Mouse (Mus musculus): ENCODE results near the gene Cds1. TPM values are rescaled to one million over a fixed set of nuclear protein-coding genes. Genes with fewer than 3 reads are reported as not detected.
A peak's percentile ranks its signal among the peaks of the same experiment; 100 is the strongest.

The Cds1 gene
- polyA plus RNA-seq (2015; fragmentation: Nextera tagmentation; extraction: Ambion mirVana): 0.45 and 0.48 TPM in 2 replicates

GRCm38 (mm10) chr5:101764554-101765347 lies at the start of gene Cds1:
Gene Cds1, plus strand, starts transcription at chr5:101765130.
- peak within 1 kb of the TSS; percentile 56 for H3K4me3 ChIP-seq (replicated peaks)
- H3K9ac ChIP-seq: no peak within 1 kb of the TSS
- no peak within 1 kb of the TSS for H3K27ac ChIP-seq (replicated peaks)
- peaks cover 94% of the 10 kb centered on the region for H3K27me3 ChIP-seq
- WGBS (ENCODE audit: insufficient replicate concordance): 1% methylated on average over 63 of the region's 91 CpGs
- ATAC-seq (ENCODE audit: insufficient read depth): peak; percentile 51
- H3K9me3 ChIP-seq (replicated peaks): no peaks in the 10 kb centered on the region
- H3K4me1 ChIP-seq (replicated peaks): peaks cover 10% of the 10 kb centered on the region
- peak within 1 kb of the TSS; percentile 80 for H3K4me2 ChIP-seq
- no peaks in the 10 kb centered on the region for H3K36me3 ChIP-seq (replicated peaks)

DNA sequence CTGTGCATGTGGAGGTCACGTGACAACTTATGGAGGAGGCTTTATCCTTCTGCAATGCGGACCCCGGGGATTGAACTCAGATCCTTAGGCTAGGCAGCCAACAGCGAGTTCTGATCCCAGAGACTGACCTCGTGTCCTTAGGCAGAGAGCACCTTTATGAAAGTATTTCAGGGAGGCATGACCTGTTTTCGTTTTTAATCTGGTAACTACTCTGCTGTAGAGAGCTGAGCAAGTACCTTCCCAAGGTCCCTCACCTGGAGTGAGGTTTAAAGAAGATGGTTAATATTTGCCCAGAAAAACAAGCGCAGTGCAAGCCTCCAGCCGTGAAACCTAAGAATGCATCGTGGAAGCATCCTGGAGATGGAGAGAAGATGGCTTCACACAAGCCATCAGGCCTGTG lies 40.7 kb upstream of the Cds1 start:
- Histone ChIP-seq H3K4me3 (replicated peaks) (no peak overlapping the region), H3K9me3 (replicated peaks) (no peaks in the 10 kb centered on the region), H3K27me3 (peaks cover 4% of the 10 kb centered on the region; the same call in 1 of the 2 replicates), H3K4me1 (replicated peaks) (no peaks in the 10 kb centered on the region), H3K27ac (replicated peaks) (no peak overlapping the region), H3K9ac (no peak overlapping the region), H3K4me2 (no peak overlapping the region), H3K36me3 (replicated peaks) (no peaks in the 10 kb centered on the region)
- no peak for ATAC-seq (ENCODE audit: insufficient read depth)
- 69% methylated on average over 9 of the region's 9 CpGs for WGBS (ENCODE audit: insufficient replicate concordance)

- no peak overlapping the region for H3K4me3 ChIP-seq (replicated peaks)
- H3K9me3 ChIP-seq (replicated peaks): no peaks in the 10 kb centered on the region
- H3K9ac ChIP-seq: no peak overlapping the region
- 85% methylated on average over 16 of the region's 16 CpGs for WGBS (ENCODE audit: insufficient replicate concordance)
- no peaks in the 10 kb centered on the region for H3K36me3 ChIP-seq (replicated peaks)
- H3K4me2 ChIP-seq: no peak overlapping the region
- peaks cover 4% of the 10 kb centered on the region; the same call in 1 of the 2 replicates for H3K27me3 ChIP-seq
- no peaks in the 10 kb centered on the region for H3K4me1 ChIP-seq (replicated peaks)
- no peak overlapping the region for H3K27ac ChIP-seq (replicated peaks)
- no peak for ATAC-seq (ENCODE audit: insufficient read depth)
Observed at GRCm38 (mm10) chr5:101724756-101725155, 40.2 kb upstream of the Cds1 start.

DNA sequence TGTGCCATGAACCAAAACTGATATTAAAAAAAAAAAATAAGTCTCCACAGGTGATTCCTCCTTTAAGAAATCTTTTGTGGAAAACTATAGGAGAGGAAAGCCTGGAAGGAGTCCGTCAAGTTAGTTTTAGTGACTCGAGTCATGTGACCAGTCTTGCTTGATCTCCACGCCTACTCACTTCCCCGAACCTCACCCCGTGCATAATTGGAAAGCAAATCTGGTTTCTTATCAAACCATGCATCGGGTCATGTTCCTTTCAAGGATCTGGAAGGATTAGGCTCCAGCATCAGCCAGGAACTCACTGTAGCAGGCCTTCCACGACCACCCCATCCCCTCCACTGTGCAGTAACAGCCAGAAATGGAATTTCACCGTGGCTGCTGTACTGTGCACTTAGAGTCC lies 39.2 kb upstream of the Cds1 start:
- Histone ChIP-seq H3K27me3 (peaks cover 4% of the 10 kb centered on the region; the same call in 1 of the 2 replicates), H3K4me2 (no peak overlapping the region), H3K27ac (replicated peaks) (no peak overlapping the region), H3K9ac (no peak overlapping the region), H3K4me3 (replicated peaks) (no peak overlapping the region), H3K4me1 (replicated peaks) (no peaks in the 10 kb centered on the region), H3K9me3 (replicated peaks) (no peaks in the 10 kb centered on the region), H3K36me3 (replicated peaks) (no peaks in the 10 kb centered on the region)
- no peak for ATAC-seq (ENCODE audit: insufficient read depth)
- 59% methylated on average over 8 of the region's 8 CpGs for WGBS (ENCODE audit: insufficient replicate concordance)

- Histone ChIP-seq H3K9me3 (replicated peaks) (no peaks in the 10 kb centered on the region), H3K4me2 (no peak overlapping the region), H3K4me1 (replicated peaks) (no peaks in the 10 kb centered on the region), H3K4me3 (replicated peaks) (no peak overlapping the region), H3K36me3 (replicated peaks) (no peaks in the 10 kb centered on the region), H3K27me3 (no peaks in the 10 kb centered on the region), H3K27ac (replicated peaks) (no peak overlapping the region), H3K9ac (no peak overlapping the region)
- no peak for ATAC-seq (ENCODE audit: insufficient read depth)
- WGBS (ENCODE audit: insufficient replicate concordance): 65% methylated on average over 6 of the region's 6 CpGs
Observed at GRCm38 (mm10) chr5:101726371-101726770, 38.6 kb upstream of the Cds1 start.

DNA sequence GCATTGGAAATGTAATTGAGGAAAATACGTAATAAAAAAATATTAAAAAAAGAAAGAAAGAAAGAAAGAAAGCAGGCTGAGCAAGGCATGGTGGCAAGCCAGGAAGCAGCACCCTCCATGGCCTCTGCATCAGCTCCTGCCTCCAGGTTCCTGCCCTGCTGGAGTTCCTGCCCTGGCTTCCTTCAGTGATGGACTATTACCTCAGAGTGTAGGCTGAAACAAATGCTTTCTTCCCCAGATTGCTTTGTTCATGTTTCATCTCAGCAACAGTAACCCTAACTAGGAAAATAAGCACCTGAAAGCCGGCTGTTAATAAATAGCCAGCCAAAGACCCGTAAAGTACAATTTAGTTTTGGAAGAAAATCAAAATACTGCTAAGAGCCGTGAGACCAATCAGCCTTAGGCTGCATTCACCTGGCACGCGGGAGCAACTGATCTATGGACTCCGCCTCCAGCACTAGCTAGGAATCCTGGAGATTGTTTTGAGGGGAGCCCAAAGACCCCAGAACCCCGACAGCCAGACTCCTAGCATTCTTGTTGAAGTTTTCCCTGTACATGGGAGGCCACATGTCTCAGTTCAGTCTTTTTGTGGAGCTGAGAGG lies 36.5 kb upstream of the Cds1 start:
- Histone ChIP-seq H3K9ac (no peak overlapping the region), H3K36me3 (replicated peaks) (no peaks in the 10 kb centered on the region), H3K4me3 (replicated peaks) (no peak overlapping the region), H3K4me1 (replicated peaks) (no peaks in the 10 kb centered on the region), H3K27ac (replicated peaks) (no peak overlapping the region), H3K27me3 (no peaks in the 10 kb centered on the region), H3K4me2 (no peak overlapping the region), H3K9me3 (replicated peaks) (no peaks in the 10 kb centered on the region)
- no peak for ATAC-seq (ENCODE audit: insufficient read depth)
- WGBS (ENCODE audit: insufficient replicate concordance): 62% methylated on average over 8 of the region's 8 CpGs

DNA sequence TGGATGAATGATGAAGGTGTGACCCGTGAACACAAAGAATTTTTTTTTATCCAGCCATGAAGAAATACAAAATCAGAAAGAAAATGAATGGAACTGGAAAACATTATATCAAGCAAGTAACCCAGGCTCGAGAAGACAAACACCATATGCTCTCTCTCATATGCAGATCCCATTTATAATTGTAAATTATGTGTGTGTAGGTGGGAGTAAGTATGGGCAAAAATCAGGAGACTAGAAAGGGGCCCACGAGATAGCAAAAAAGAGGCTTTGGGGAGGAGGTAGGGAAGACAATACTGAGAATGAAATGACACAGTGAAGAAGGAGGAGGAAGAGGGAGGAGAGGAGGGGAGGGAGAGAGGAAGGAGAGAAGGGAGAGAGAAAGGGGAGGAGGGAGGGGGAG lies 27.6 kb upstream of the Cds1 start:
- Histone ChIP-seq H3K4me2 (no peak overlapping the region), H3K36me3 (replicated peaks) (no peaks in the 10 kb centered on the region), H3K9me3 (replicated peaks) (no peaks in the 10 kb centered on the region), H3K9ac (no peak overlapping the region), H3K4me1 (replicated peaks) (no peaks in the 10 kb centered on the region), H3K27me3 (no peaks in the 10 kb centered on the region), H3K4me3 (replicated peaks) (no peak overlapping the region), H3K27ac (replicated peaks) (no peak overlapping the region)
- no peak for ATAC-seq (ENCODE audit: insufficient read depth)
- 51% methylated on average over 3 of the region's 3 CpGs for WGBS (ENCODE audit: insufficient replicate concordance)

DNA sequence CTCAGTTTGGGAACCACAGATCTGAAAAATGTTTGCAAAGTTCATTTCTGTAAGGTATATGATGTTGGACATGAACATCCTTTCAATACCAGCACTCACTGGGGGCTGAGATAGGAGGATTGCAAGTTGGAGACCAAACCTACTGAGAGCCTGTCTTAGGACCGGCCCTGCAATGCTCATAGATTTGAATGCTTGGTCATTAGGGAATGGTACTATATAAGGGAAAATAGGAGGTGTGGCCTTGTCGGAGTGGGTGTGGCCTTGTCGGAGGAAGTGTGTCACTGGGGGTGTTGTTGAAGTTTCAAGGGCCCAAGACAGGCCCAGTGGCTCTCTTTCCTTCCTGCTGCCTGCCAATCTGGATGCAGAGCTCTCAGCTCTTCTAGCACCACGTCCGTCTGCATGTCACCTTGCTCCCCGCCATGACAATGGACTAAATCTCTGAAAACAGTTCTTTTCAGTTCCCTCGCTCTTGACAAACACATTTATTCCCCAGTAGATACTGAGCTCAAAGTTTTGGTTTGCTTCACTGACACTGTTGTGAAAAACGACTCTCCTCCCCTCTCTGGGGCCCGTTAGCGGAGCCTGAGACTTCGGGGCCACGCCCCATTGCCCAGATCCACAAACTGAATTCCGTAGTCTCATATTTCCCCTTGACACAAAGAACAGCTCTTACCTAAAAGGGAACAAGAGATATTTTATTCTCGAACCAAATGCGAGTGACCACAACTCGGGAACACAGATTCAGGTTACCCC lies 24.3 kb upstream of the Cds1 start:
- H3K36me3 ChIP-seq (replicated peaks): no peaks in the 10 kb centered on the region
- 74% methylated on average over 16 of the region's 16 CpGs for WGBS (ENCODE audit: insufficient replicate concordance)
- H3K9me3 ChIP-seq (replicated peaks): no peaks in the 10 kb centered on the region
- H3K27ac ChIP-seq (replicated peaks): no peak overlapping the region
- no peak for ATAC-seq (ENCODE audit: insufficient read depth)
- H3K27me3 ChIP-seq: 0 out of 2 replicates have a peak, but pooled peaks cover under 1% of the 10 kb centered on the region
- H3K4me1 ChIP-seq (replicated peaks): no peaks in the 10 kb centered on the region
- H3K9ac ChIP-seq: no peak overlapping the region
- no peak overlapping the region for H3K4me2 ChIP-seq
- H3K4me3 ChIP-seq (replicated peaks): no peak overlapping the region

DNA sequence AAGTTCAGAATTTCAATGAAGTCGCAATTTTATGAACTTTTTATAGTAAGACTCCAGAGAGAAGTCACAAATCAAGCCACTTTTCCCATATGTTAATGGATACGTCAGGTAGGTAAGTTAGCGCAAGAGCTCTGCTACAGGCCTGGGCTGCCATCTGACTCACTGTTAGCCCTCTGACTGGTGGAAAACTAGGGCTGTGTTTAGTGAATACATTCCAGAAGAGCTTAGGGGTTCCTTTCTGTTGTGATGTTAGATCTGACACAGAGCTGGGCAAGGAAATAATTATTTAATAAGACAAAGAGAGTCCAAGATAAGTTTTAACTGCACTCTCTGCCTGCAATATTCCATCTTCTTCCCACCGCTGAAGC lies 23.7 kb upstream of the Cds1 start:
- Histone ChIP-seq H3K4me2 (no peak overlapping the region), H3K27ac (replicated peaks) (no peak overlapping the region), H3K9me3 (replicated peaks) (no peaks in the 10 kb centered on the region), H3K9ac (no peak overlapping the region), H3K4me1 (replicated peaks) (no peaks in the 10 kb centered on the region), H3K27me3 (0 out of 2 replicates have a peak, but pooled peaks cover 5% of the 10 kb centered on the region), H3K4me3 (replicated peaks) (no peak overlapping the region), H3K36me3 (replicated peaks) (no peaks in the 10 kb centered on the region)
- no peak for ATAC-seq (ENCODE audit: insufficient read depth)
- 77% methylated on average over 4 of the region's 4 CpGs for WGBS (ENCODE audit: insufficient replicate concordance)

GRCm38 (mm10) chr5:101742014-101742413 lies 22.9 kb upstream of the Cds1 start:
- H3K27me3 ChIP-seq: 0 out of 2 replicates have a peak, but pooled peaks cover 5% of the 10 kb centered on the region
- no peak overlapping the region for H3K4me2 ChIP-seq
- no peak for ATAC-seq (ENCODE audit: insufficient read depth)
- H3K4me3 ChIP-seq (replicated peaks): no peak overlapping the region
- no peak overlapping the region for H3K9ac ChIP-seq
- WGBS (ENCODE audit: insufficient replicate concordance): 59% methylated on average over 2 of the region's 2 CpGs
- no peaks in the 10 kb centered on the region for H3K9me3 ChIP-seq (replicated peaks)
- H3K27ac ChIP-seq (replicated peaks): no peak overlapping the region
- no peaks in the 10 kb centered on the region for H3K4me1 ChIP-seq (replicated peaks)
- H3K36me3 ChIP-seq (replicated peaks): no peaks in the 10 kb centered on the region

- H3K27ac ChIP-seq (replicated peaks): no peak overlapping the region
- WGBS (ENCODE audit: insufficient replicate concordance): 79% methylated on average over 8 of the region's 8 CpGs
Observed at GRCm38 (mm10) chr5:101742425-101742824, 22.5 kb upstream of the Cds1 start.

More at GRCm38 (mm10) chr5:101742425-101742824, 22.5 kb upstream of the Cds1 start:
- Histone ChIP-seq H3K4me3 (replicated peaks) (no peak overlapping the region), H3K9me3 (replicated peaks) (no peaks in the 10 kb centered on the region), H3K9ac (no peak overlapping the region), H3K36me3 (replicated peaks) (no peaks in the 10 kb centered on the region), H3K27me3 (0 out of 2 replicates have a peak, but pooled peaks cover 5% of the 10 kb centered on the region), H3K4me1 (replicated peaks) (no peaks in the 10 kb centered on the region), H3K4me2 (no peak overlapping the region)
- no peak for ATAC-seq (ENCODE audit: insufficient read depth)
